Mouse (Mus musculus): ENCODE data around the gene Pilrb2.

The Pilrb2 gene

GRCm38 (mm10) chr5:137833500-137833899 lies 38.1 kb downstream of the Pilrb2 start:
- no peak for DNase-seq (ENCODE audit: low spot score)

- DNase-seq (ENCODE audit: low spot score): no peak
Observed at GRCm38 (mm10) chr5:137831506-137831905, 40.1 kb downstream of the Pilrb2 start.

DNA sequence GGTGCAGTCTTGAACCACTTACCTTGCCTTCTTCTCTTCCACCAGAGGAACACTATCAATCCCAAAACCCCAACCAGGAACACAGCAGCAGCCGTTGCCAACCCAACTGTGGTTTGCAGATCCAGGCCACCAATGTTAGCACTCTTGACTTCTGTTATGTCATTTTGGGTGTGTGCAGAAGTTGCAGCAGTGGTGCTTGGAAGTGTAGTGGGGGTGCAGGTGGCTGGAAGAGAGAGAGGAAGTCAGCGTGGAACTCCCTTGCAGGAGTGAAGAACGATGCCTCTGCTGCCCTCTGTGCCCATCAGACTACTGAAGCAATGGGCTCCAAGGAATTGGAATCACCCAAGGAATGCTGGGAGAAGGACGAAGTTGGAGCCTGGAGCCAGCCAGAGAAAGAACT lies 40.5 kb downstream of the Pilrb2 start:
- DNase-seq (ENCODE audit: low spot score): no peak

GRCm38 (mm10) chr5:137830238-137830637 lies 41.4 kb downstream of the Pilrb2 start:
- DNase-seq (ENCODE audit: low spot score): no peak

DNA sequence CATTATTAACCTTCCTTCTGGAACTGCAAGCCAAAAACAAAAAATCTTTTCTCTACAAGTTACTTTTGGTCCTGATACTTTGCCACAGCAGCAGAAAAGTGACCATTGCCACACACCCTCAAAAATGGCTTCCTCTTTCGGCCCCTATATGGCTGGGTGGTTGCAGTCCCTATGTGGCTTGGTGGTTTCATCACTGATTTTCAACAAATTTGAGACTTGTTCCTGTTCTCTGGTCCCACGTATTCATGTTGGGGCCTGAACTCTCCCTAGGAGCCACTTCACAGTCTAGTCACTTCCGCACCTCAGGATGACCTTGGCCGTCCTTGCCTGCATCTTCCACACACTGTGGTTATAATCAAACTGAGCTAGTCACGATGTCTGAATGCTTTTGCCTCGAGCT lies 42.9 kb downstream of the Pilrb2 start:
- no peak for DNase-seq (ENCODE audit: low spot score)

- no peak for DNase-seq (ENCODE audit: low spot score)
Observed at GRCm38 (mm10) chr5:137826421-137826820, 45.2 kb downstream of the Pilrb2 start.

- no peak for DNase-seq (ENCODE audit: low spot score)
Observed at GRCm38 (mm10) chr5:137825971-137826370, 45.6 kb downstream of the Pilrb2 start.

DNA sequence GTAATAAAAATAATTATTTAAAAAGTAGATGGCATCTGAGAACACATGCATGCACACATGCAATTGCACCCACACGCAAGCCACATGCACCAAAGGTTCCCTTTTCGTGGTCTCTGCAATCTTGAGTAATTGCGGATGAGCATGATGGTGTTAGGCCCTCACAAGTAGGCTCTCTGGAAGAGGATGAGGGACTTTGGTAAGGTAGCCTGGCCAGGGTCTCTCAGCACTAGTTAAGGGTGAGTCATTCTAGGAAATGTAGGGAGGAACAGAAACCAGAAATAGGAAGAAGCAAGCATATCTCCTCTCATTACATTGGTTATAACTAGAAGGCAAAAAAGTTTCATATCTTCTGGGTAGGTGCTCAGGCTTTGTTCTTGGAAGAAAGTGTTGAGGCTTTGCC lies 46.6 kb downstream of the Pilrb2 start:
- no peak for DNase-seq (ENCODE audit: low spot score)

DNA sequence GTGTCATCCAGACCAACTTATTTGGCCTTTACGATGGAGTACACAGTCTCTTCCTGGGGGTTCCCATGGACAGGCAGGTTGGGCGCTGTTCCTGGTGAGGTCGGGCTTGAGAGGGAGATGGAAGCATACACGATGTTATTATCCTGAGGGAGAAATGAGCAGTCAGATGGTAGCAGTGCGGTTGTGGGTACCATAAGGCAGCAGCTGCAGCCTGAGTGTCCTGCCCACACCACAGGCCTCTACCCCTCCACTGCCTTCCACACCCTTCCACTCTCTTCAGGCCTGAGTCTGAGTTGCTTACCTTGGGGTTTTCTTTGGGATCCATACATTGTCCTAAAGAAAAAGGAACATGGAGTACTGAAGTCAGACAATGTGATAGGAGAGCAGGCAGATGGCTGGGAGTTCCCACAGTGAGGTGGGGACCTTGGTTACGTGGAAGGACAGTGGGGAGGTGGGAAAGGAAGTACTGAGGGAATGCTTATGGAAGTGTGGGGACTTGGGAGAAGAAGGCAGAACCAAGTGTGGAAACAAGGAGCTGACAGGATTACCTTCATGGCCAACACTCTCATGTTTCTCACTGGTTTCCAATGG lies 48.1 kb downstream of the Pilrb2 start:
- no peak for DNase-seq (ENCODE audit: low spot score)

- no peak for DNase-seq (ENCODE audit: low spot score)
Observed at GRCm38 (mm10) chr5:137822602-137823001, 49.0 kb downstream of the Pilrb2 start.

GRCm38 (mm10) chr5:137822126-137822525 lies 49.5 kb downstream of the Pilrb2 start:
- no peak for DNase-seq (ENCODE audit: low spot score)

- DNase-seq (ENCODE audit: low spot score): no peak
Observed at GRCm38 (mm10) chr5:137817466-137818222, 54.0 kb downstream of the Pilrb2 start.

Measured in ovary, postnatal 36 days (tissue).